Mouse (Mus musculus): ENCODE measurements around the gene Phf5a.

DNA sequence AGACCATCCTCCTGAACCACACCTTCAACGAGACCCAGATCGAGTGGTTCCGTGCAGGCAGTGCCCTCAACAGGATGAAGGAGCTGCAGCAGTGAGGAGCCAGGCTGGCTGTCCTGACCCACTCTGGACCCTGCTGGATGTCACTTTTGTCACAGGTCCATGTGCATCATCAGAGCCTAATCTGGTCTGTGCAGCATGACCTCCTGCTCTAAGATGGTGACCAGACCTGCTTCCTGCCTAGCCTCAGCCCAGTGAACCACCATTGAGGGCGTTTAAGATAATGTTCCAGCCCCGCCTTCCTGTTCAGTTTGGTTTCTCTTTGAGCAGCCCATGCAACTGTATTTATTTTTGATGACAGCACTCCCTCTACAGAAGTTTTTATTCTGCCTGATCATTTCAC lies 43.0 kb upstream of the Phf5a start:
- no peak for TF ChIP-seq CTCF (IDR thresholded peaks at IDR 0.05; ENCODE audit: control insufficient read depth, insufficient read depth, low read length)
- no peak for TF ChIP-seq POLR2A (IDR thresholded peaks at IDR 0.05; ENCODE audit: borderline replicate concordance, control insufficient read depth, low read depth, low read length)

All from bone marrow, adult 2 months (tissue).